Mouse (Mus musculus) midbrain, postnatal 0 days (tissue): ENCODE measurements around the gene P2ry14. TPM values are rescaled to one million over a fixed set of nuclear protein-coding genes. Genes with fewer than 3 reads are reported as not detected.
A peak's percentile ranks its signal among the peaks of the same experiment; 100 is the strongest.

Source experiments
- ATAC-seq: fragments of 200-750 bp; cut with Nextera tagmentation; 2 replicates; pipeline ENCODE4 v1.8.0; 2017; ENCODE audit warnings: moderate number of reproducible peaks, mild to moderate bottlenecking, moderate TSS enrichment, moderate library complexity; ENCODE audit not compliant: low FRiP score
- DNase-seq: peaks from one replicate; pipeline ENCODE4 v3.0.0-alpha.2; 2015; ENCODE audit warnings: low spot score
- H3K27ac ChIP-seq: fragments of 300-500 bp; sonication (generic); 2 replicates; pipeline ENCODE4 v1.5.1; 2014; ENCODE audit warnings: low read depth, mild to moderate bottlenecking, low read length, mixed read lengths
- H3K27me3 ChIP-seq: fragments of 300-500 bp; sonication (generic); 2 replicates; pipeline ENCODE4 v1.6.1; 2014; ENCODE audit warnings: low read length, control low read depth, mixed read lengths; ENCODE audit not compliant: insufficient read depth
- H3K36me3 ChIP-seq: fragments of 300-500 bp; sonication (generic); 2 replicates; pipeline ENCODE4 v1.6.1; 2014; ENCODE audit warnings: low read length, control low read depth, mixed read lengths; ENCODE audit not compliant: insufficient read depth
- H3K4me1 ChIP-seq: fragments of 300-500 bp; sonication (generic); 2 replicates; pipeline ENCODE4 v1.6.1; 2014; ENCODE audit warnings: mild to moderate bottlenecking, control low read depth, antibody characterized with exemption, low read length, mixed read lengths; ENCODE audit not compliant: insufficient read depth
- H3K4me2 ChIP-seq: fragments of 300-500 bp; sonication (generic); 2 replicates; pipeline ENCODE4 v1.6.1; 2014; ENCODE audit warnings: low read depth, mild to moderate bottlenecking, low read length, mixed read lengths; ENCODE audit not compliant: poor library complexity, severe bottlenecking
- H3K4me3 ChIP-seq: fragments of 300-500 bp; sonication (generic); 2 replicates; pipeline ENCODE4 v1.5.1; 2014; ENCODE audit warnings: low read depth, mild to moderate bottlenecking, low read length, moderate library complexity
- H3K9ac ChIP-seq: fragments of 300-500 bp; sonication (generic); replicated peaks from 2 replicates; pipeline ENCODE4 v1.6.1; 2014; ENCODE audit warnings: mild to moderate bottlenecking, low read length, moderate library complexity, mixed read lengths; ENCODE audit not compliant: poor library complexity, severe bottlenecking
- H3K9me3 ChIP-seq: fragments of 300-500 bp; sonication (generic); 2 replicates; pipeline ENCODE4 v1.6.1; 2016; ENCODE audit warnings: low read length, control low read depth
- CTCF ChIP-seq: IDR thresholded peaks from 2 replicates; pipeline ENCODE4 v1.5.1; 2016; ENCODE audit warnings: antibody characterized with exemption, mild to moderate bottlenecking
- WGBS: fragments of 180-500 bp; shearing (Covaris S2); extraction: QIAGEN DNeasy Blood & Tissue Kit; methylation state at CpG from one replicate; pipeline ENCODE4 v1.1.7; 2014; 5-methylcytosine and 5-hydroxymethylcytosine counted together
- polyA plus RNA-seq: library from polyadenylated mRNA; unstranded; fragments of >200 nt; fragmentation: Nextera tagmentation; extraction: Ambion mirVana; gene quantifications from 2 replicates; pipeline ENCODE4 v1.2.1, GENCODE M21; 2015
- total RNA-seq: library from RNA; depleted of rRNA; stranded (reverse); fragments of >200 nt; gene quantifications from 2 replicates; pipeline ENCODE4 v1.2.3, GENCODE M21; 2014

The P2ry14 gene
- total and polyA plus RNA-seq, 2 experiments from 2014 or later, result 3.2 to 4.3 TPM

DNA sequence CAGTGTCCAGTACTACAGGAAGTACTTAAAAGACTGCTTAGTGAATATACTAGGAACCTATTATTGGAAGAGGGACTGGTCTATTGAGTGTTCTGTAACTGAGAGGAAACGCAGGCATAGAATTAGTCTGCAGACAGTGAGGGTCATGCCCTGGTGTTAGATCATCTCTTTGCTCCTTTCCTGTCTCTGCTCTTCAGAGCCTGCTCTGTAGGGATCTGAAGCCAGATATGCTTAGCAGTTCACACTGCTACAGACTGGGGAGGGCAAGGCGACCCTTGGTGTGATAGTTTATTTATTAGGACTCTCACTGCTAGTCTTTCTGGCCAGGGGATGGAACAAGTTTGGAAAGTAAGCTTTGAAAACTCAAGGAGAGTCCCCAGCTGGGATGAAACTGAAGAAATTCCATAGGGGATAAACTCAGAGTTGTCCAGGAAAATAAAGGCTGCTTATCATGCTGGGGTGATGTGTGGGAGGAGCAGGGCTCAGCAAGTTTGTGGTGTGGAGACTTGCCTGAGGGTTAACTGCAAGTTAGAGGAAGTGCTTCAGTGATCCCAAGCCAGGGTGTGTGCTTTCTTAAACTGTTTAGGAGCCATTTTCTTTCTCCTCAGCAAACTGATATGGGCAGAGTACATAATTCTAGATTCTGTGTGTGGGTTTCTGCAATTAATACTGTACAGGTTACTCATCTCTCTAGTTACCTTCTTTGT lies 16.7 kb upstream of the P2ry14 start:
- DNase-seq (no peak), ATAC-seq (no peak)
- Histone ChIP-seq H3K36me3 (no peaks in the 10 kb centered on the region), H3K27me3 (no peaks in the 10 kb centered on the region), H3K4me2 (no peak overlapping the region), H3K4me1 (no peaks in the 10 kb centered on the region), H3K9ac (no peak overlapping the region), H3K27ac (no peak overlapping the region), H3K4me3 (no peak overlapping the region), H3K9me3 (no peaks in the 10 kb centered on the region)
- WGBS, result 61% methylated on average over 2 of the region's 2 CpGs
- no peak for TF ChIP-seq CTCF

DNA sequence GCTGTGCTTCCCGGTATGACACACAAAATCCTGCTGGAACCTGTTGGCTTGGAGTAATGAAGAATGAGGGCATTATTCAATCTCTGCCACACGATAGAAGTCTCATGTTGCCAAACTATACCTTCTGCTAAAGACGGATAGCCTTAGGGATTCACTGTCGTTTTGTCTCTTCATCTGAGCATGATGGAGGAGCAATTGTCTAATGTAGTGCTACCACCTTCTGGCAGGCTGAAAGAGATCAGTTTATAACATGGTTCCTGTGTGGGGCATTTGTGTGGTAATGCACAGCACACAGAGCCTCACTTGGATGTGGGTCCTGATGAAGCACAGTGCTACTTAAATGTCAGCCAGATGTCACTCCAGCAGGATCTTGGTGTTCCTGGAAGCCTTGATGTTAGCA lies 15.8 kb upstream of the P2ry14 start:
- Histone ChIP-seq H3K4me3 (no peak overlapping the region), H3K9me3 (no peaks in the 10 kb centered on the region), H3K4me1 (no peaks in the 10 kb centered on the region), H3K27ac (no peak overlapping the region), H3K36me3 (no peaks in the 10 kb centered on the region), H3K4me2 (no peak overlapping the region), H3K27me3 (no peaks in the 10 kb centered on the region), H3K9ac (no peak overlapping the region)
- 80% methylated on average over 4 of the region's 4 CpGs for WGBS
- ATAC-seq, result 0 out of 2 replicates have a peak, but pooled peaks have one; percentile 34
- DNase-seq, result no peak
- peak; percentile 27; the same call in 1 of the 2 replicates for TF ChIP-seq CTCF

DNA sequence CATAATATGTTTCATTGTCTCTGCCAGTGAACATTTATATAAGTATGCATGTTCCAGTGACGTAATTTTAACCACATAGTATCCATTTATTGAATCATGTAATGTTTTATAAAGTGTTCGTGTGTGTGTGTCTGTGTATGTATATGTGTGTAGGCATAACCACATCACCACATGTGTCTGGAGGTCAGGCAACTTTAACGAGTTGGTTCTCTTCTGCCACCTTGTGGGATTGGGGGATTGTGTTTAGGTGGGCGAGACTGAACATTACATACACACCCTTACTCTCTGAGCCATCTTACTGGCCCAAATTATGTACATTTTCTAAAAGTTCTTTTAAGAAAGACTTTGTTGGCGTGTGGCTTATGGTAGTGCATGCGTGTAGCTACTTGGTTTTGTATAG lies 15.1 kb upstream of the P2ry14 start:
- DNase-seq (no peak), ATAC-seq (no peak)
- Histone ChIP-seq H3K4me1 (no peaks in the 10 kb centered on the region), H3K27ac (no peak overlapping the region), H3K27me3 (no peaks in the 10 kb centered on the region), H3K4me3 (no peak overlapping the region), H3K9me3 (no peaks in the 10 kb centered on the region), H3K4me2 (no peak overlapping the region), H3K36me3 (no peaks in the 10 kb centered on the region), H3K9ac (no peak overlapping the region)
- WGBS, result 94% methylated on average over 6 of the region's 6 CpGs
- TF ChIP-seq CTCF, result peak; percentile 15

DNA sequence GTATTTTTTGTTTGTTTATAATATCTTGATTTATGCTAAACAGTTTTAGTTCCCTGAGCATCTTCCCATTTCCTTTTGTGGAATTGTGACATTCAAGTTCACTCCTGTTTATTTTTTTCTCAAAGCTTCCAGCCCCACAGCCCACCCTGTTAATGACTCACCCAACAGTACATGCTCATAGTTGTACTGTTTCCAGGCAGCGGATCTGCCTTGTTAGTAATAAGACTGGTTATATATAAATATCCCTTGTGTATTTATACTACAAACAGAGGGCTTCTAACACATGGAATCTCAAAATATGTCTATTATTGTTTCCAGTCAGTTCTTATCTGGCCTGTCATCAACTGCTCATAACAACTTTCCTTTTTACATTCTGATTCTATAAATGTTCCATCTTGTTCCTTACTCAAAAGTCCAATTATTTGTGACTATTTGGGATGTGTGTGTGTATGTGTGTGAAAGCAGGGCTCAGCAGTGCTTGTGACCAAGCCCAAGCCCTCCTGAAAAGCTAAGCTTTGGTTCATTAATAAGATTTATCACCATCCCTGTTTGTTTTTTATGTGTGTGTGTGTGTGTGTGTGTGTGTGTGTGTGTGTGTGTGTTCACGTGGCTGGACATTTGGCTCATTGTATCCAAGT lies 14.1 kb upstream of the P2ry14 start:
- Histone ChIP-seq H3K27me3 (no peaks in the 10 kb centered on the region), H3K4me1 (no peaks in the 10 kb centered on the region), H3K9me3 (no peaks in the 10 kb centered on the region), H3K4me2 (no peak overlapping the region), H3K27ac (no peak overlapping the region), H3K4me3 (no peak overlapping the region), H3K9ac (no peak overlapping the region), H3K36me3 (no peaks in the 10 kb centered on the region)
- 82% methylated on average over 2 of the region's 2 CpGs for WGBS
- no peak for DNase-seq
- no peak for ATAC-seq
- TF ChIP-seq CTCF, result no peak

DNA sequence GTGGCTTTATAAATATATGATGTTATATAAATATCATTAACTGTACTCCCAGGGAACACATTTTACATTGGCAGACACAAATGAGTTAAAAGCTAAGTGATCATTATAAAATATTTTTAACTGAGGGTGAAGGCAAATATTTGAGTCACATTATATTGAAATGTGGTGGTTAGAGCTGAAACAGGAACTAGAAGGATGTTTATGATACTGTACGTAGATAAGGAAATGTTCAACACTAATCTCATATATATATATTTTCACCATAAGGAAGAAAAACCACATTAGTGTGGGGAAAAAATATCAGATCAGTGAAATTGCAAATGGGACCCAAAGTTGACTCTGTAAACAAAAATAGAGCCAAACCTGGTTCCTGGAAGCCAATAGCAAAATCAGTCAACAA lies 7.0 kb upstream of the P2ry14 start:
- WGBS, result 100% methylated on average over 1 of the region's 1 CpGs
- no peaks in the 10 kb centered on the region for H3K36me3 ChIP-seq
- no peak overlapping the region for H3K9ac ChIP-seq
- no peaks in the 10 kb centered on the region for H3K27me3 ChIP-seq
- ATAC-seq (no peak), DNase-seq (no peak)
- H3K27ac ChIP-seq, result no peak overlapping the region
- H3K4me3 ChIP-seq, result no peak overlapping the region
- H3K4me1 ChIP-seq, result no peaks in the 10 kb centered on the region
- no peak overlapping the region for H3K4me2 ChIP-seq
- no peak for TF ChIP-seq CTCF
- no peaks in the 10 kb centered on the region for H3K9me3 ChIP-seq

DNA sequence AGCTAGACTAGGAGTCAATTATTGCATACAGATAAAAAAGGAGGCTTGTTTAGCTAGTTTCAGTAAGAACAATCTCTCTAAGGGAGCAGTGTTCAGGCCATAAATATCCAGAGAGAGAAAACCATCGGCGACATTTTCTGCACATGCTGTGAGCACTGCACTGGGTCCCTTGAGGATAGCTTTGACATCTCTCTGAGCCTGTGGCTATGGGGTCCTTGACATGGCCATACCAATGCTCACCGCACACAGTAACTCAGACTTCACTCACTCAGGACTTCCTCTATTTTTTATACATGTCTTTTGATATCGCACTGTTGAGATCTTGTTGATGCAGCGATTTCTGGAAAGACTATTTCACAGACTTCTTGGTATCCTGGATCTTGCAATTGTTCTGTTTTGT lies 3.6 kb upstream of the P2ry14 start:
- Histone ChIP-seq H3K27me3 (no peaks in the 10 kb centered on the region), H3K36me3 (no peaks in the 10 kb centered on the region), H3K9me3 (no peaks in the 10 kb centered on the region), H3K4me1 (no peaks in the 10 kb centered on the region), H3K9ac (no peak overlapping the region), H3K4me3 (no peak overlapping the region), H3K27ac (no peak overlapping the region), H3K4me2 (no peak overlapping the region)
- TF ChIP-seq CTCF, result no peak
- DNase-seq (no peak), ATAC-seq (no peak)
- 96% methylated on average over 5 of the region's 5 CpGs for WGBS
